Mouse (Mus musculus) C2C12 (cell line): ENCODE data around the gene March6. TPM values are rescaled to one million over a fixed set of nuclear protein-coding genes. Genes with fewer than 3 reads are reported as not detected.

ENCODE experiments used
- H3K27me3 ChIP-seq: one replicate; pipeline ENCODE4 v1.6.1; 2011; ENCODE audit not compliant: control insufficient read depth, insufficient read depth, insufficient read length
- H3K36me3 ChIP-seq: one replicate; pipeline ENCODE4 v1.6.1; 2011; ENCODE audit not compliant: control insufficient read depth, insufficient read depth
- H3K4me3 ChIP-seq: one replicate; pipeline ENCODE4 v1.5.1; 2011; ENCODE audit warnings: mild to moderate bottlenecking, control low read depth; ENCODE audit not compliant: poor library complexity, insufficient read depth, severe bottlenecking
- H3K79me2 ChIP-seq: one replicate; pipeline ENCODE4 v1.6.1; 2011; ENCODE audit not compliant: control insufficient read depth, insufficient read depth
- H3K79me3 ChIP-seq: one replicate; pipeline ENCODE4 v1.6.1; 2011; ENCODE audit warnings: low read depth, control low read depth
- H3ac ChIP-seq: one replicate; pipeline ENCODE3; 2011; ENCODE audit warnings: low read depth; ENCODE audit not compliant: control insufficient read depth, insufficient read length
- CEBPB ChIP-seq: IDR thresholded peaks from one replicate; pipeline ENCODE4 v1.6.1; 2011; ENCODE audit warnings: low read depth, mild to moderate bottlenecking, control low read depth, moderate library complexity
- CTCF ChIP-seq: IDR thresholded peaks from one replicate; pipeline ENCODE4 v1.5.1; 2011; ENCODE audit not compliant: control insufficient read depth, insufficient read depth, insufficient read length
- FOSL1 ChIP-seq: IDR thresholded peaks from one replicate; pipeline ENCODE4 v1.8.0; 2011; ENCODE audit warnings: mild to moderate bottlenecking, low read length; ENCODE audit not compliant: poor library complexity, insufficient read depth, severe bottlenecking
- MAX ChIP-seq: IDR thresholded peaks from one replicate; pipeline ENCODE4 v1.6.1; 2011; ENCODE audit warnings: mild to moderate bottlenecking, control low read depth
- MYOD1 ChIP-seq: IDR thresholded peaks from one replicate; pipeline ENCODE4 v1.6.1; 2011; ENCODE audit warnings: low read depth; ENCODE audit not compliant: control insufficient read depth, insufficient read length
- MYOG ChIP-seq: IDR thresholded peaks from one replicate; pipeline ENCODE4 v1.6.1; 2011; ENCODE audit not compliant: control insufficient read depth, insufficient read length; ENCODE audit errors: extremely low read depth
- USF1 ChIP-seq: IDR thresholded peaks from one replicate; pipeline ENCODE4 v1.6.1; 2011; ENCODE audit warnings: low read depth, mild to moderate bottlenecking, control low read depth, moderate library complexity
- polyA plus RNA-seq: library from polyadenylated mRNA; unstranded; fragments of >200 nt; fragmentation: generic; extraction: Trizol; gene quantifications from one replicate; pipeline ENCODE4 v1.2.1, GENCODE M21; 2012; ENCODE audit warnings: missing spikeins

March6 gene
- polyA plus RNA-seq, 1 experiment, result 22.5 TPM

- peaks cover 78% of the 10 kb centered on the region for H3K36me3 ChIP-seq
- TF ChIP-seq CEBPB, result no peak
- no peak for TF ChIP-seq MYOD1
- TF ChIP-seq MAX, result no peak
- no peak for TF ChIP-seq CTCF
- TF ChIP-seq FOSL1, result no peak
- no peak for TF ChIP-seq USF1
- no peak for TF ChIP-seq MYOG
- no peak overlapping the region for H3K4me3 ChIP-seq
- no peaks in the 10 kb centered on the region for H3K79me2 ChIP-seq
- H3K79me3 ChIP-seq, result no peaks in the 10 kb centered on the region
- H3ac ChIP-seq, result no peak overlapping the region
- H3K27me3 ChIP-seq, result no peaks in the 10 kb centered on the region
Measured at GRCm38 (mm10) chr15:31471529-31471928, 59.3 kb downstream of the March6 start.

GRCm38 (mm10) chr15:31469497-31469896, 61.4 kb downstream of the March6 start:
- TF ChIP-seq MYOD1, result no peak
- TF ChIP-seq FOSL1, result no peak
- TF ChIP-seq CEBPB, result no peak
- TF ChIP-seq MAX, result no peak
- no peak for TF ChIP-seq USF1
- no peak for TF ChIP-seq MYOG
- no peak for TF ChIP-seq CTCF
- Histone ChIP-seq H3ac (no peak overlapping the region), H3K79me2 (no peaks in the 10 kb centered on the region), H3K4me3 (no peak overlapping the region), H3K27me3 (no peaks in the 10 kb centered on the region), H3K79me3 (no peaks in the 10 kb centered on the region), H3K36me3 (peaks cover 82% of the 10 kb centered on the region)

GRCm38 (mm10) chr15:31468806-31469205, 62.0 kb downstream of the March6 start:
- Histone ChIP-seq H3ac (no peak overlapping the region), H3K79me2 (no peaks in the 10 kb centered on the region), H3K36me3 (peaks cover 81% of the 10 kb centered on the region), H3K4me3 (no peak overlapping the region), H3K27me3 (no peaks in the 10 kb centered on the region), H3K79me3 (no peaks in the 10 kb centered on the region)
- TF ChIP-seq USF1 (no peak), MYOG (no peak), CEBPB (no peak), CTCF (no peak), MAX (no peak), MYOD1 (no peak), FOSL1 (no peak)

- H3K79me3 ChIP-seq, result no peaks in the 10 kb centered on the region
- H3ac ChIP-seq, result no peak overlapping the region
- no peak overlapping the region for H3K4me3 ChIP-seq
- H3K79me2 ChIP-seq, result no peaks in the 10 kb centered on the region
- TF ChIP-seq FOSL1, result no peak
- TF ChIP-seq MAX, result no peak
- TF ChIP-seq CTCF, result no peak
- TF ChIP-seq MYOG, result no peak
- TF ChIP-seq USF1, result no peak
- no peak for TF ChIP-seq MYOD1
- no peak for TF ChIP-seq CEBPB
- H3K36me3 ChIP-seq, result peaks cover 95% of the 10 kb centered on the region
- no peaks in the 10 kb centered on the region for H3K27me3 ChIP-seq
Measured at GRCm38 (mm10) chr15:31466749-31467148, 64.1 kb downstream of the March6 start.

GRCm38 (mm10) chr15:31466295-31466694, 64.6 kb downstream of the March6 start:
- TF ChIP-seq MAX (no peak), FOSL1 (no peak), MYOG (no peak), CTCF (no peak), CEBPB (no peak), USF1 (no peak), MYOD1 (no peak)
- Histone ChIP-seq H3K4me3 (no peak overlapping the region), H3K27me3 (no peaks in the 10 kb centered on the region), H3K36me3 (peaks cover 97% of the 10 kb centered on the region), H3ac (no peak overlapping the region), H3K79me2 (no peaks in the 10 kb centered on the region), H3K79me3 (no peaks in the 10 kb centered on the region)

GRCm38 (mm10) chr15:31465806-31466205, 65.0 kb downstream of the March6 start:
- Histone ChIP-seq H3K79me2 (no peaks in the 10 kb centered on the region), H3K4me3 (no peak overlapping the region), H3K27me3 (no peaks in the 10 kb centered on the region), H3ac (no peak overlapping the region), H3K79me3 (no peaks in the 10 kb centered on the region), H3K36me3 (peaks cover 97% of the 10 kb centered on the region)
- TF ChIP-seq MYOD1, result no peak
- TF ChIP-seq CTCF, result no peak
- no peak for TF ChIP-seq USF1
- no peak for TF ChIP-seq MAX
- no peak for TF ChIP-seq FOSL1
- no peak for TF ChIP-seq CEBPB
- TF ChIP-seq MYOG, result no peak
